Mouse (Mus musculus) C2C12 (cell line): ENCODE measurements around the gene Hpn.

ENCODE experiments used
- CTCF ChIP-seq: IDR thresholded peaks from one replicate; pipeline ENCODE4 v1.5.1; 2011; ENCODE audit not compliant: control insufficient read depth, insufficient read depth, insufficient read length
- MAX ChIP-seq: IDR thresholded peaks from one replicate; pipeline ENCODE4 v1.6.1; 2011; ENCODE audit warnings: mild to moderate bottlenecking, control low read depth
- MYOG ChIP-seq: IDR thresholded peaks from one replicate; pipeline ENCODE4 v1.6.1; 2011; ENCODE audit not compliant: control insufficient read depth, insufficient read length; ENCODE audit errors: extremely low read depth
- USF1 ChIP-seq: IDR thresholded peaks from one replicate; pipeline ENCODE4 v1.6.1; 2011; ENCODE audit warnings: low read depth, mild to moderate bottlenecking, control low read depth, moderate library complexity

GRCm38 (mm10) chr7:31126851-31127724, 12.0 kb upstream of the Hpn start, which contains the start of gene Scn1b:
- TF ChIP-seq USF1 (no peak), MAX (no peak), MYOG (no peak), CTCF (no peak)
